Mouse (Mus musculus): ENCODE results near the gene Rab3gap2.

Gene Rab3gap2

GRCm38 (mm10) chr1:185331364-185331763, 127.4 kb downstream of the Rab3gap2 start:
- no peak for DNase-seq (ENCODE audit: low spot score)

GRCm38 (mm10) chr1:185331983-185332430, 128.1 kb downstream of the Rab3gap2 start, which contains the start of gene Bpnt1:
Gene Bpnt1 (plus strand): TSS chr1:185332149.
- DNase-seq (ENCODE audit: low spot score), result peak; percentile 84

GRCm38 (mm10) chr1:185333651-185334050, 129.7 kb downstream of the Rab3gap2 start:
- no peak for DNase-seq (ENCODE audit: low spot score)

GRCm38 (mm10) chr1:185334136-185334535, 130.2 kb downstream of the Rab3gap2 start:
- no peak for DNase-seq (ENCODE audit: low spot score)

GRCm38 (mm10) chr1:185335231-185335765, 131.4 kb downstream of the Rab3gap2 start:
- DNase-seq (ENCODE audit: low spot score), result no peak

Data from T-cell, adult 2 months (primary cell).